Mouse (Mus musculus) 3134 (cell line): ENCODE measurements at regions not wholly inside any gene's neighbourhood (a gene's known extent, or its start where the extent isn't known, plus 50 kb on each side); places are given as distances from the start of the nearest gene placed in this dataset.
"Not testable (repeated sequence)": the region's sequence is repeated elsewhere in the genome, so short reads cannot be mapped to it uniquely, and the experiment has no call there.

Experiments
- DNase-seq: peaks from one replicate; pipeline ENCODE4 v3.0.0-alpha.2; 2011; ENCODE audit warnings: low spot score; ENCODE audit not compliant: insufficient read length; ENCODE audit errors: extremely low read depth

- not testable (repeated sequence) for DNase-seq
Observed at GRCm38 (mm10) chr14:19217916-19218315, 200.8 kb downstream of the Gm21738 start.

- DNase-seq: no peak
Observed at GRCm38 (mm10) chr14:19208507-19208906, 210.2 kb downstream of the Gm21738 start.

DNA sequence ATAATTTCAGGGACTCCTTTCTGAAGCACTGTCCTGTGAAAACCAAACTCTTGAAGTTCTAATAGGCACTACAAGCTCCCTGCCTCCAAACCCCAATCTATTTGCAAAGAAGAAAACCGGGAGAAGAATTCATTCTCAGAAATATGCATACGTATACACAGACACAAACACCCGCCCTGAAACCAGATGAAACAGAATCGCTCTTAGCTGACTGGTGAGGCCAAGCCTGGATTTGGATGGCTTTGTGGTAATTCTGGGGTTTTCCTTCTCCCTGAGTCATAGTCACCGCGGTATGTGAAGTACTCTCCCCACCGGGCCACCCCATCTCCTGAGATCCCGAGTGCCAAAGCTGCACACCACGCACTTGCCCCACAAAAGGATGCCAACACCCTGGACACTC lies 238.5 kb downstream of the Gm21738 start:
- DNase-seq: peak; percentile 23

GRCm38 (mm10) chr14:19178060-19178459 lies 240.7 kb downstream of the Gm21738 start:
- not testable (repeated sequence) for DNase-seq

GRCm38 (mm10) chr14:19175288-19175687 lies 243.4 kb downstream of the Gm21738 start:
- peak; percentile 15 for DNase-seq

GRCm38 (mm10) chr14:19170300-19171022 lies 248.3 kb downstream of the Gm21738 start:
- not testable (repeated sequence) for DNase-seq

DNA sequence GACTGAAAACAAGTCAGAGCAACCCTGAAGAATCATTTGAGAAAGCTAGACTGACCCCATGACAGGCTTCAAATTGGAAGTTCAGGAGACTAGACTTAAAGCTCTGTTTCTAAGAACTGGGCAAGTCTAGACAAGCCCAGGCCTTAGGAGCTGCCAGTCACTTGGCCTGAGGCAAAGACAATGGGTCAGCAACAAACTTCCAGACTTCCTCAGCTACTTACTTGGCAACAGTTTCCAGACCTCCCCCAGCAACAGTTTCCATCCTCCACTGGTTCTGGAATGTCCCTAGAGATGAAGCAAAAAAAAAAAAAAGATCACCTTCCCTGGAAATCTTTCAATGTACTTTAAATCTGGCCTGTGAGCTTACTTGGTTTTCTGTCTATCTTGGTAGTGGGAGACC lies 251.9 kb downstream of the Gm21738 start:
- DNase-seq: no peak

DNA sequence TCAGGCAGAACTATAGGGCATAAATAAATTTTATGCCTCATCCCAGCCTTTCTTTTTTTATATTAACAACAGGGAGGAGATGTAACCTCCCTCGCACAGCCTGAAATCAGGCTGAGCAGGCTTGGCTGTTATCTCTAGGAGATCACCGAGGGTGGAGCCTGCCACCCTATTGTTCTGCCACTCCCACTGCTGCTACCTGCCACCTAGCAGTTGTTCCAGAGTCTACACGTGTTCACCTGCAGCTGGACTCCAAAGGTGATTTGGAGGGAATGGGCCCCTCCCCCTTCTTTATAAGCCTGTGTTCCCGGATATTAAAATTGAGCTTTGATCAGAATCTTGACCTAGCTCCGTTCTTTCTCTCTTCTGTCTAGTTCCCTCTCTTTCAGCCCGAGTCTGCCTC lies 245.8 kb upstream of the Ube2e2 start:
- DNase-seq: not testable (repeated sequence)

- no peak for DNase-seq
Observed at GRCm38 (mm10) chr14:19131532-19131931, 237.5 kb upstream of the Ube2e2 start.
